Mouse (Mus musculus): ENCODE results near the gene Ceacam16. TPM values are rescaled to one million over a fixed set of nuclear protein-coding genes. Genes with fewer than 3 reads are reported as not detected.

Ceacam16 gene
- total RNA-seq, 2 experiments from 2014 or later, result not detected

GRCm38 (mm10) chr7:19818440-19818839 is 42.7 kb downstream of the Ceacam16 start:
- no peak for DNase-seq (ENCODE audit: extremely low spot score in 1 of 2, low spot score in 1 of 2)

- DNase-seq (ENCODE audit: extremely low spot score in 1 of 2, low spot score in 1 of 2), result no peak
These were observed 43.6 kb downstream of the Ceacam16 start for GRCm38 (mm10) chr7:19817382-19818105.

DNA sequence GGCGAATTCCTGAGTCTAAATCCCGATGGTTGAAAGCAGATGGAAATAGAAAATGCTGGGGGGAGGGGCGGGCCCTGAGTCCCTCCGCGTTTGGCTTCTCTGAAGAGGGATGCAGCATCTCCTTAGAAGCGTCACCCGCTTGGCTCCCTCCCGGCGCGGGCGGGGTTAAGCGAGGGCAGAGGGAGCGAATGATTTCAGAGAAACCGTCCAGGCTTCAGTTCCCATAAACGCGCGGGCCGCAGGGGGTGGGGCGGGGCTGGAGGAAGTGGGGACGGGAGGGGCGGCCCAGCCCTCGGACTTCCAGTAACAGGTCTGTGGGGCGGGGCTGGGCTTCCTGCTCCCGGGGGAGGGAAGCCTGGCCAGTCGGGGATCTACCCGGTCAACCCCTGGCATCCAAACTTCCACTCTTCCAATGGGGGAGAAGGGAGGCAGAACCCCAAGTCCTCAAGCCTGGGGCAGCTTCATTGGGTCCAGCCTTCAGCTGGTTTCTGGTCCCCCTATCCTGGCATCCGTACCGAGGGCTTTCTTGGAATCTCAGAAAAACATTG is 44.8 kb downstream of the Ceacam16 start:
- peak in 1 of 2 experiments; percentile 33 for DNase-seq (ENCODE audit: extremely low spot score in 1 of 2, low spot score in 1 of 2)

DNA sequence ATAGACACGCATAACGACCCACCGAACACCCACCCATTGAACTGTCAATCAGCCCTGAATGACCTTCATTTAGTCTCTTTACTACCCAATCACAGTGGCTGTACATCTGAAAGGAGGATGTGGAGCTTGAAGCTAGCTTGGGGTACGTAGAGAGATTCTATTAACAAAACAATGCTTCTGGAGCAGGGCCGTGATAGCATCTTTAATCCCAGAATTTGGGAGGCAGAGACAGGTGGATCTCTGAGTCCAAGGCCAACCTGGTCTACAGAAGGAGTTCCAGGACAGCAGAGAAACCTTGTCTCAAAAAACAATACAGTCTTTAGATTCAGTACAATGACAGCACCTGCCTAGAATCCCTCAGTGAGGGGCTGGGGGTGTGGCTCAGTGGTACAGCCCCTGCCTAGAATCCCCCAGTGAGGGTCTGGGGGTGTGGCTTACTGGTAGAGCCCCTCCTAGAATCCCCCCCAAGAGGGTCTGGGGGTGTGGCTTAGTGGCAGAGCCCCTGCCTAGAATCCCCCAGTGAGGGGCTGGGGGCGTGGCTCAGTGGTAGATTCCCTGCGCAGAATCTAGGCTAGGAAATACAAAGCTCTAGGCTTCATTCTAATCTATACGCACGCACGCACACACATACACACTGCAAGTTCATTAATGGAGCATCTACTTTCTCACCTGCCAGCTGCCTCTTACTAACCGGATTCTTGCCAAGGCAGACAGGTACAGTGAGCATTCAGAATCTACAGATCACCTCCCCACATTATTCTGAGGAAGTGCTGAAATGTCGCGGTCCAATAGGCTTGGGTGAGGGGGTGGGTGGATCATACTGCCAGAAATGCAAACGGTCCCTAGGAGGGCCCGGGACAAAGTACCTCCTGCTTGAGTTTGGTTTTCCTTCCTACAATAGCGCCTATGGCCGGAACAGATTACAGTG is 45.5 kb downstream of the Ceacam16 start:
- DNase-seq (ENCODE audit: extremely low spot score in 1 of 2, low spot score in 1 of 2), result no peak

DNA sequence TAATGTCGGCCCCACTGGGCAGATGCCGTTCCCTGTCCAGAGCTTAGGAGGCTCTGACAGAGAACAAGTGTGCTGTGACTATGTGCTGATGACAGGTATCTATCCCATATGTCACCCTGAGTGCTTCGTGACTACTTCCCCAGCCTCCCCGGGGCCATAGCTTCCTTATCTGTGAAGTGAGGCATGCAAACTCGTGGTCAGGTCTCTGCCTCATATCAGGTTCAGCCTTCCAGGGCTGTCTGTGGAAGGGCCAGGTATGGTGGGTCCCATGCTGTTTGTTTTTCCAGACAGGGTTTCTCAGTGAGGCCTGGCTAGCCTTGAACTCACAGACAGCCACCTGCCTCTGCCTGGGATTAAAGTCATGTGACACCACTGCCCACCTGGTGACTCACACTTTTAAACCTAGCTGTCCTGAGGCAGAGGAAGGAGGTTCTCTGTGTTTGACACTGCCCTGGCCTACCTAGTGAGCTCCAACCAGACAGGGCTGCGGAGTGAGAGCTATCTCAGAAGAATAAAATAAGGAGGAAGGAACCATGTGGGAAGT is 47.4 kb downstream of the Ceacam16 start:
- no peak for DNase-seq (ENCODE audit: extremely low spot score in 1 of 2, low spot score in 1 of 2)

- DNase-seq (ENCODE audit: extremely low spot score in 1 of 2, low spot score in 1 of 2), result no peak
These were observed 47.9 kb downstream of the Ceacam16 start for GRCm38 (mm10) chr7:19813161-19813560.

DNA sequence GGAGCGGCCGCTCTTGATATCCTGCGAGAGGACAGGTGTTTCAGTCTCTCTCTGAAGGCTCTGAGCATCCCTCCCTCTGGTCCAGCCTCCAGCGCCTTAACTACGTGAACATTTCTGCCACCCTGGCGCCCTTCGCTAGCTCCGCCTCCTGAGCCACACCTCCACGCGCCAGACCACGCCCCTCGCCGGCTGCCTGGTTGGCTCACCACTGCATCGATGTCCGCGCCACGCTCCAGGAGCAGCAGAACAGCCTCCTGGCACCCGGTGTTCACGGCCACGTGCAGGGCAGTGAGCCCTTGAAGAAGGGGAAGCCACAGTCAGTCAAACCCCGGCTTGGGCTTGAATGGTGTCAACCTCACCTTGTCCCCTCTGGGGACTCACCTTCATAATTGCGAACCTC is 50.0 kb downstream of the Ceacam16 start:
- DNase-seq (ENCODE audit: extremely low spot score in 1 of 2, low spot score in 1 of 2), result no peak

DNA sequence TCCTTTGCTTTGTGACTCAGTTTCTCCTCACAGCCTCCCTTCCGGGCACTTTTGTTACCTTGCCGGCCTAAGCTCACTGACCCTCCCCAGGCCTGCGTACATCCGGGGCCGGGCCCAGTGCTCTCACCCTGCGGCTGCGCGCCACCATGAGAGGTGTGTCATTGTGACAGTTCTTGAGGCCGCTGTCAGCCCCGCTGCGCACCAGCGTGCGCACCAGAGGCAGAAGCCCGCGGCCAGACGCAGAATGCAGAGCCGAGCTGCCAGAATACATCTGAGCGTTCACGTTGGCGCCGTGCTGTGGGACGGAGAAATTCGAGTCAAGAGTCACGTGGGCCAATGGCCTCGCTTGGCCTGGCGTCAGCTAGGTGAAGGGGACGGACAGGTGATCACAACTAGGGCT is 51.7 kb downstream of the Ceacam16 start:
- DNase-seq (ENCODE audit: extremely low spot score in 1 of 2, low spot score in 1 of 2), result no peak

DNA sequence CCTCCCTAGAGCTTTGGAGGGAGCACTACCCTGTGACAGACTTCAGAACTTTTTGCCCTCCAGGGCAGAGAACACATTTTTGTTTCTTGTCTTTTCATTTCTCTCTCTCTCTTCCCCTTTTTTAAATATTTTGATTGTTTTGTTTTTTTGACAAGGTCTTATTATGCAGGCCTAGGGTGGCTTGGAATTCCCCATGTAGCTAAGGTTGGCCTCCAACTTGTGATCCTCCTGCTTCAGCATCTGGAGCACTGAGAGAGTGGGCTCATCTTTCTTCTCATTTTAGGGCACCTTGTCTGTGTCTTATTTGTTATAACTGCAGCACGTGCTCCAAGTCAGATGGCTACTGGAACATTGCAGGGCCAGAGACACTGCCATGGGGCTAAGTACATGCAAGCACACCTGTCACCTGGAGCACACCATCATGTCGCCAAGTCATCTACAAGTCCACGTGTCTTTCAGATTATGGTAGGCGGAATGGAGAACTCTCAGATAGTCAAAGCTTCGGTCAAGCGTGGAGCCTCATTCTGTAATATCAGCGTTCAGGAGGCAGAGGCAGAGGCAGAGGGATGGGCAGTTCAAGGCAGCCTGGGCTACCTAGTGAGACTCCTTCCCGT is 54.6 kb downstream of the Ceacam16 start:
- no peak for DNase-seq (ENCODE audit: extremely low spot score in 1 of 2, low spot score in 1 of 2)

- peak; percentile 76 to 89 for DNase-seq (ENCODE audit: extremely low spot score in 1 of 2, low spot score in 1 of 2)
These were observed 58.1 kb downstream of the Ceacam16 start for GRCm38 (mm10) chr7:19802995-19803394.

Other genes with a start within 250 kb of the Ceacam16 start
- 10 to 100 TPM in 1 of 2 experiments, 1 to 10 TPM in 1; 9.4 to 10.4 TPM for gene Relb, start 231.9 kb downstream of the Ceacam16 start, total RNA-seq (2021)
- gene Clptm1, start 196.3 kb downstream of the Ceacam16 start, total RNA-seq (2021), result 100 to 1,000 TPM; 148 TPM
- gene Apoc2, start 183.4 kb downstream of the Ceacam16 start, total RNA-seq (2021), result not detected
- gene Gm44805, start 179.9 kb downstream of the Ceacam16 start, total RNA-seq (2021), result not detected
- not detected for gene Apoc4, start 179.8 kb downstream of the Ceacam16 start, total RNA-seq (2021)
- gene Apoc1, start 168.6 kb downstream of the Ceacam16 start, total RNA-seq (2021), result 1 to 10 TPM; 4.8 to 7.5 TPM
- gene Apoe, start 162.1 kb downstream of the Ceacam16 start, total RNA-seq (2021), result 1,000 to 10,000 TPM; 2,615 to 2,768 TPM
- gene Tomm40, start 145.9 kb downstream of the Ceacam16 start, total RNA-seq (2021), result 100 to 1,000 TPM; 109 TPM
- 1 to 10 TPM; 7.9 to 9.1 TPM for gene Nectin2, start 110.8 kb downstream of the Ceacam16 start, total RNA-seq (2021)
- gene Bcam, start 90.3 kb downstream of the Ceacam16 start, total RNA-seq (2021), result 10 to 100 TPM in 1 of 2 experiments, 1 to 10 TPM in 1; 8.7 to 11.4 TPM
- not detected for gene Cblc, start 64.5 kb downstream of the Ceacam16 start, total RNA-seq (2021)
- gene Bcl3, start 38.5 kb downstream of the Ceacam16 start, total RNA-seq (2021), result under 1 TPM; 0.49 to 0.61 TPM
- gene Gm19345, start 9.3 kb downstream of the Ceacam16 start, total RNA-seq (2021), result 1 to 10 TPM; 1.8 to 2.9 TPM
- gene Ceacam19, start 26.7 kb upstream of the Ceacam16 start, total RNA-seq (2021), result not detected
- gene Pvr, start 59.9 kb upstream of the Ceacam16 start, total RNA-seq (2021), result 10 to 100 TPM; 10.2 to 15.9 TPM
- not detected for gene Igsf23, start 89.5 kb upstream of the Ceacam16 start, total RNA-seq (2021)
- not detected for gene Ceacam20, start 104.1 kb upstream of the Ceacam16 start, total RNA-seq (2021)
- not detected for gene Nlrp9b, start 130.2 kb upstream of the Ceacam16 start, total RNA-seq (2021)
- not detected for gene Vmn1r91, start 238.4 kb upstream of the Ceacam16 start, total RNA-seq (2021)

Data from layer of hippocampus, postnatal 25 days (tissue).